Mouse (Mus musculus): ENCODE data around the gene Phb2.

DNA sequence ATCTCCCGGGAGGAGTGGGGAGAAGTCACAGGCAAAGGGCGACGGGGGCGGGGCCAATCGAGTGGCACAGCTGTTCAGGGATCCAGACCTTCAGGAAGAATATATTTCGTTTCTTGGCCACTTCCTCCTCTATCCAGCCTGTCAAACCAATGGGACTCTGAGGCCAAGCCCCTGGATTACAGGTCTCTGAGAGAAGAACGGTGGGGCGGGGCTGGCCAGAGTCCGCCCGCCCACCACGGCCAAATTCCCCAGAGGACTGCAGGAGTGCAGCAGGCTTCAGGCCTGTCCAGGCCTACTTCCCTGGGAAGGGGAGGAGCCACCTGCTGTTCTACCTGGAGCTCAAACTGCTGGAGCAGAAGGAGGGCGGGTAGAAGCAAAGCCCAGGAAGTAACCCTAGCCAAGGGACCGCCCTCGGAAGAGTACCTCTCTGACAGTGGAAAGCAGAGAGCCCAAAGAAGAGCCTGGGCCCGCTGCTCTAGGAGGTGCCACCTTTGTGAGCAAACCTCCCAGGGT, 26.4 kb downstream of the Phb2 start, which contains the start of gene Ptpn6:
- TF ChIP-seq CTCF (IDR thresholded peaks at IDR 0.05; ENCODE audit: low read depth) = no peak
- TF ChIP-seq EP300 (IDR thresholded peaks at IDR 0.05; ENCODE audit: low read depth) = 0 out of 2 replicates have a peak, but pooled peaks have one; percentile 30

All from liver, postnatal 0 days (tissue).